Mouse (Mus musculus): ENCODE data around the gene Csk. TPM values are rescaled to one million over a fixed set of nuclear protein-coding genes. Genes with fewer than 3 reads are reported as not detected.

The Csk gene
- total RNA-seq, 2 experiments from 2014 or later: 71.3 to 119 TPM

Other genes starting within 250 kb of the Csk start
- 13.4 and 15.4 TPM in 2 replicates for gene Ppcdc, start 213.5 kb downstream of the Csk start, total RNA-seq (2015)
- gene Ppcdc, start 213.5 kb downstream of the Csk start, total RNA-seq (2017): 15.9 and 19.1 TPM in 2 replicates
- 0.77 and 1.9 TPM in 2 replicates for gene Scamp5, start 185.6 kb downstream of the Csk start, total RNA-seq (2015)
- gene Scamp5, start 185.6 kb downstream of the Csk start, total RNA-seq (2017): 1.1 and 1.8 TPM in 2 replicates
- 0.12 and 0.30 TPM in 2 replicates for gene Rpp25, start 149.6 kb downstream of the Csk start, total RNA-seq (2015)
- 0.20 TPM in 1 of 2 replicates, not detected in the other for gene Rpp25, start 149.6 kb downstream of the Csk start, total RNA-seq (2017)
- gene Cox5a, start 132.4 kb downstream of the Csk start, total RNA-seq (2015): 617 and 644 TPM in 2 replicates
- gene Cox5a, start 132.4 kb downstream of the Csk start, total RNA-seq (2017): 85.1 and 114 TPM in 2 replicates
- 4.5 and 6.9 TPM in 2 replicates for gene Fam219b, start 116.1 kb downstream of the Csk start, total RNA-seq (2015)
- gene Fam219b, start 116.1 kb downstream of the Csk start, total RNA-seq (2017): 9.2 and 12.8 TPM in 2 replicates
- 15.5 and 21.5 TPM in 2 replicates for gene Mpi, start 100.9 kb downstream of the Csk start, total RNA-seq (2015)
- 14.0 and 17.2 TPM in 2 replicates for gene Mpi, start 100.9 kb downstream of the Csk start, total RNA-seq (2017)
- gene Scamp2, start 92.7 kb downstream of the Csk start, total RNA-seq (2015): 71.1 and 73.2 TPM in 2 replicates
- 26.2 and 28.2 TPM in 2 replicates for gene Scamp2, start 92.7 kb downstream of the Csk start, total RNA-seq (2017)
- 4.0 and 4.6 TPM in 2 replicates for gene Ulk3, start 64.2 kb downstream of the Csk start, total RNA-seq (2015)
- gene Ulk3, start 64.2 kb downstream of the Csk start, total RNA-seq (2017): 1.8 and 2.9 TPM in 2 replicates
- gene Cplx3, start 47.4 kb downstream of the Csk start, total RNA-seq (2015): not detected in 2 replicates
- not detected in 2 replicates for gene Cplx3, start 47.4 kb downstream of the Csk start, total RNA-seq (2017)
- not detected in 2 replicates for gene Lman1l, start 32.9 kb downstream of the Csk start, total RNA-seq (2015)
- gene Lman1l, start 32.9 kb downstream of the Csk start, total RNA-seq (2017): not detected in 2 replicates
- gene Cyp1a2, start 30.1 kb upstream of the Csk start, total RNA-seq (2015): not detected in 2 replicates
- gene Cyp1a2, start 30.1 kb upstream of the Csk start, total RNA-seq (2017): not detected in 2 replicates
- 0.39 TPM in 1 of 2 replicates, not detected in the other for gene Cyp1a1, start 34.3 kb upstream of the Csk start, total RNA-seq (2015)
- gene Cyp1a1, start 34.3 kb upstream of the Csk start, total RNA-seq (2017): 0.20 TPM in 1 of 2 replicates, not detected in the other
- 6.4 and 8.2 TPM in 2 replicates for gene Edc3, start 54.9 kb upstream of the Csk start, total RNA-seq (2015)
- 4.5 and 4.8 TPM in 2 replicates for gene Edc3, start 54.9 kb upstream of the Csk start, total RNA-seq (2017)
- gene Clk3, start 112.2 kb upstream of the Csk start, total RNA-seq (2015): 32.6 and 43.0 TPM in 2 replicates
- gene Clk3, start 112.2 kb upstream of the Csk start, total RNA-seq (2017): 36.4 and 40.8 TPM in 2 replicates
- 2.4 and 3.8 TPM in 2 replicates for gene Arid3b, start 183.2 kb upstream of the Csk start, total RNA-seq (2015)
- gene Arid3b, start 183.2 kb upstream of the Csk start, total RNA-seq (2017): 0.87 and 0.98 TPM in 2 replicates